Mouse (Mus musculus): ENCODE results near the gene Slc12a9. TPM values are rescaled to one million over a fixed set of nuclear protein-coding genes. Genes with fewer than 3 reads are reported as not detected.

Gene Slc12a9
- polyA plus RNA-seq, 1 experiment: 7.3 TPM

GRCm38 (mm10) chr5:137288999-137289470 is 44.4 kb downstream of the Slc12a9 start:
- Histone ChIP-seq H3K79me3 (ENCODE audit: low read depth) (no peaks in the 10 kb centered on the region), H3K27me3 (ENCODE audit: control insufficient read depth, insufficient read depth, insufficient read length) (peaks cover 29% of the 10 kb centered on the region), H3K36me3 (ENCODE audit: control insufficient read depth, insufficient read depth) (no peaks in the 10 kb centered on the region), H3K79me2 (ENCODE audit: control insufficient read depth, insufficient read depth) (no peaks in the 10 kb centered on the region), H3K4me3 (ENCODE audit: insufficient read depth, poor library complexity, severe bottlenecking) (no peak overlapping the region), H3ac (ENCODE audit: control insufficient read depth, insufficient read length, low read depth) (no peak overlapping the region)
- TF ChIP-seq MYOG (IDR thresholded peaks at IDR 0.05; ENCODE audit: control insufficient read depth, extremely low read depth, insufficient read length) (no peak), CTCF (IDR thresholded peaks at IDR 0.05; ENCODE audit: control insufficient read depth, insufficient read depth, insufficient read length) (no peak), MYOD1 (IDR thresholded peaks at IDR 0.05; ENCODE audit: control insufficient read depth, insufficient read length, low read depth) (no peak), USF1 (IDR thresholded peaks at IDR 0.05; ENCODE audit: low read depth) (no peak), FOSL1 (IDR thresholded peaks at IDR 0.05; ENCODE audit: insufficient read depth, low read length, poor library complexity, severe bottlenecking) (no peak), MAX (IDR thresholded peaks at IDR 0.05) (no peak), CEBPB (IDR thresholded peaks at IDR 0.05; ENCODE audit: low read depth) (no peak)

- peaks cover 29% of the 10 kb centered on the region for H3K27me3 ChIP-seq (ENCODE audit: control insufficient read depth, insufficient read depth, insufficient read length)
- H3K4me3 ChIP-seq (ENCODE audit: insufficient read depth, poor library complexity, severe bottlenecking): no peak overlapping the region
- H3K36me3 ChIP-seq (ENCODE audit: control insufficient read depth, insufficient read depth): no peaks in the 10 kb centered on the region
- no peaks in the 10 kb centered on the region for H3K79me2 ChIP-seq (ENCODE audit: control insufficient read depth, insufficient read depth)
- H3ac ChIP-seq (ENCODE audit: control insufficient read depth, insufficient read length, low read depth): peak overlapping the region; percentile 11
- H3K79me3 ChIP-seq (ENCODE audit: low read depth): no peaks in the 10 kb centered on the region
- TF ChIP-seq CEBPB (IDR thresholded peaks at IDR 0.05; ENCODE audit: low read depth): no peak
- no peak for TF ChIP-seq MYOD1 (IDR thresholded peaks at IDR 0.05; ENCODE audit: control insufficient read depth, insufficient read length, low read depth)
- TF ChIP-seq FOSL1 (IDR thresholded peaks at IDR 0.05; ENCODE audit: insufficient read depth, low read length, poor library complexity, severe bottlenecking): no peak
- no peak for TF ChIP-seq CTCF (IDR thresholded peaks at IDR 0.05; ENCODE audit: control insufficient read depth, insufficient read depth, insufficient read length)
- TF ChIP-seq MYOG (IDR thresholded peaks at IDR 0.05; ENCODE audit: control insufficient read depth, extremely low read depth, insufficient read length): no peak
- no peak for TF ChIP-seq MAX (IDR thresholded peaks at IDR 0.05)
- no peak for TF ChIP-seq USF1 (IDR thresholded peaks at IDR 0.05; ENCODE audit: low read depth)
Observed at GRCm38 (mm10) chr5:137287953-137288743, 45.2 kb downstream of the Slc12a9 start.

- Histone ChIP-seq H3K4me3 (ENCODE audit: insufficient read depth, poor library complexity, severe bottlenecking) (no peak within 1 kb of the TSS), H3K27me3 (ENCODE audit: control insufficient read depth, insufficient read depth, insufficient read length) (peaks cover 29% of the 10 kb centered on the region), H3K79me3 (ENCODE audit: low read depth) (no peaks in the 10 kb centered on the region), H3K79me2 (ENCODE audit: control insufficient read depth, insufficient read depth) (no peaks in the 10 kb centered on the region), H3K36me3 (ENCODE audit: control insufficient read depth, insufficient read depth) (no peaks in the 10 kb centered on the region), H3ac (ENCODE audit: control insufficient read depth, insufficient read length, low read depth) (peak within 1 kb of the TSS; percentile 11)
- TF ChIP-seq MYOG (IDR thresholded peaks at IDR 0.05; ENCODE audit: control insufficient read depth, extremely low read depth, insufficient read length) (no peak), CEBPB (IDR thresholded peaks at IDR 0.05; ENCODE audit: low read depth) (no peak), USF1 (IDR thresholded peaks at IDR 0.05; ENCODE audit: low read depth) (no peak), CTCF (IDR thresholded peaks at IDR 0.05; ENCODE audit: control insufficient read depth, insufficient read depth, insufficient read length) (no peak), MAX (IDR thresholded peaks at IDR 0.05) (no peak), MYOD1 (IDR thresholded peaks at IDR 0.05; ENCODE audit: control insufficient read depth, insufficient read length, low read depth) (no peak), FOSL1 (IDR thresholded peaks at IDR 0.05; ENCODE audit: insufficient read depth, low read length, poor library complexity, severe bottlenecking) (no peak)
Observed at GRCm38 (mm10) chr5:137287032-137287952, 46.1 kb downstream of the Slc12a9 start, which contains the start of gene Ache. TSS of gene Ache (plus strand) at chr5:137287519.

DNA sequence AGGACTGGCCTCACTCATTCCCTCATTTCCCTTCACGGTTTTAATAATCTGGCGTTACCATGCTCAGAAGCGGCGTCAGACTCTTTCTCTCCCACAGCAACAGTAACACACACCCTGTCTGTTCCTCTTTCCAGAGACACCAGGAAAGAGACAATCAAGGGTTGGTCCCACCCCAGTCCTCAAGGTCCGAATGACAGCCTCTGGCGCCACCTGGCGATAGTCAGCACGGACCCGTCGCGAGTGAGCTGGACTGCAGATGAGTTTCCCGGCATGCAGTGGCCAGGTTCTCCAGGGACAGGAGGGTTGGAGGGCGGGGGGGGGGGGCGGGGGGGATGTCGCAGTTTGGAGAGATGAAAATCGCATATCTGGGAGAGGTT is 46.8 kb downstream of the Slc12a9 start:
- no peak overlapping the region for H3ac ChIP-seq (ENCODE audit: control insufficient read depth, insufficient read length, low read depth)
- TF ChIP-seq MYOD1 (IDR thresholded peaks at IDR 0.05; ENCODE audit: control insufficient read depth, insufficient read length, low read depth) (no peak), FOSL1 (IDR thresholded peaks at IDR 0.05; ENCODE audit: insufficient read depth, low read length, poor library complexity, severe bottlenecking) (no peak), CEBPB (IDR thresholded peaks at IDR 0.05; ENCODE audit: low read depth) (no peak), MAX (IDR thresholded peaks at IDR 0.05) (no peak), USF1 (IDR thresholded peaks at IDR 0.05; ENCODE audit: low read depth) (no peak), MYOG (IDR thresholded peaks at IDR 0.05; ENCODE audit: control insufficient read depth, extremely low read depth, insufficient read length) (no peak), CTCF (IDR thresholded peaks at IDR 0.05; ENCODE audit: control insufficient read depth, insufficient read depth, insufficient read length) (peak; percentile 93)
- H3K79me3 ChIP-seq (ENCODE audit: low read depth): no peaks in the 10 kb centered on the region
- H3K4me3 ChIP-seq (ENCODE audit: insufficient read depth, poor library complexity, severe bottlenecking): no peak overlapping the region
- H3K36me3 ChIP-seq (ENCODE audit: control insufficient read depth, insufficient read depth): no peaks in the 10 kb centered on the region
- H3K79me2 ChIP-seq (ENCODE audit: control insufficient read depth, insufficient read depth): no peaks in the 10 kb centered on the region
- peaks cover 29% of the 10 kb centered on the region for H3K27me3 ChIP-seq (ENCODE audit: control insufficient read depth, insufficient read depth, insufficient read length)

DNA sequence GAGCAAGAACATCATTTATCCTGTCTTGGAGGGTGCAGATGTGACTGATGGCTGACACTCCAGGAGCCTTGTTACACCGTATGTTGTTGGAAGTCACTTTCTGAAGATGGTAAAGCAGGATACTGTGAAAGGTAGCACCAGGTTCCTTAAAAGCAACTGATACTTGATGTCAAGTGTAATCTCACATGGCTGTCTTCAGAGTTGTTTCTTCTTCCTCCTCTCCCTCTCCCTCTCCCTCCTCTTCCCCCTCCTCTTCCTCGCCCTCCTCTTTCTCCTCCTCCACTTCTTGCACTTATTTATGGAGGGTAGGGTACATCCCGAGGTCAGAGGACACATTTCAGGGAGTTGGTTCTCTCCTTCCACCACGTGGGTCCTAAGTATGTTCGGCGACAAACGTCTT is 47.4 kb downstream of the Slc12a9 start:
- no peaks in the 10 kb centered on the region for H3K79me2 ChIP-seq (ENCODE audit: control insufficient read depth, insufficient read depth)
- no peaks in the 10 kb centered on the region for H3K36me3 ChIP-seq (ENCODE audit: control insufficient read depth, insufficient read depth)
- no peak overlapping the region for H3ac ChIP-seq (ENCODE audit: control insufficient read depth, insufficient read length, low read depth)
- no peaks in the 10 kb centered on the region for H3K79me3 ChIP-seq (ENCODE audit: low read depth)
- no peak overlapping the region for H3K4me3 ChIP-seq (ENCODE audit: insufficient read depth, poor library complexity, severe bottlenecking)
- TF ChIP-seq MYOD1 (IDR thresholded peaks at IDR 0.05; ENCODE audit: control insufficient read depth, insufficient read length, low read depth): no peak
- no peak for TF ChIP-seq MYOG (IDR thresholded peaks at IDR 0.05; ENCODE audit: control insufficient read depth, extremely low read depth, insufficient read length)
- TF ChIP-seq CTCF (IDR thresholded peaks at IDR 0.05; ENCODE audit: control insufficient read depth, insufficient read depth, insufficient read length): no peak
- H3K27me3 ChIP-seq (ENCODE audit: control insufficient read depth, insufficient read depth, insufficient read length): peaks cover 29% of the 10 kb centered on the region

All from C2C12 (cell line).